8 mouse cellular contexts compared by ENCODE assay signal in genomic region chr7:16843441-16844171, GRCm38 (mm10). TPM values are rescaled to one million over a fixed set of nuclear protein-coding genes. Genes with fewer than 3 reads are reported as not detected.
A peak's percentile ranks its signal among the peaks of the same experiment; 100 is the strongest.
DNase-seq lines count a peak whose midpoint lies in the region; ATAC-seq and TF ChIP-seq lines count a peak whose summit lies in the region.

No protein-coding gene starts in this region.

- peaks cover 2% of the 10 kb centered on the region; the same call in 1 of the 2 replicates for H3K36me3 ChIP-seq in testis, adult 2 months (ENCODE audit: control insufficient read depth, insufficient read depth, low read length)
- peaks cover 38% of the 10 kb centered on the region for H3K36me3 ChIP-seq in forebrain, embryonic 13.5 days (ENCODE audit: poor library complexity, severe bottlenecking)
- H3K36me3 ChIP-seq in liver, embryonic 14.5 days (replicated peaks; ENCODE audit: control insufficient read depth, insufficient read depth, low read depth) = peaks cover 5% of the 10 kb centered on the region; the same call in 1 of the 2 replicates

- H3K9ac ChIP-seq in forebrain, embryonic 13.5 days = peak overlapping the region; percentile 82
- peak overlapping the region; percentile 79 for H3K9ac ChIP-seq in liver, embryonic 14.5 days (replicated peaks)

- 2% methylated on average over 33 of the region's 33 CpGs for WGBS in forebrain, embryonic 13.5 days
- 1% methylated on average over 33 of the region's 33 CpGs for WGBS in liver, embryonic 14.5 days (ENCODE audit: insufficient replicate concordance)

- no peaks in the 10 kb centered on the region for H3K27me3 ChIP-seq in testis, adult 2 months (ENCODE audit: control insufficient read depth, insufficient read depth, low read length)
- no peaks in the 10 kb centered on the region for H3K27me3 ChIP-seq in forebrain, embryonic 13.5 days
- H3K27me3 ChIP-seq in liver, embryonic 14.5 days (ENCODE audit: control insufficient read depth, insufficient read depth, low read length) = no peaks in the 10 kb centered on the region

- TF ChIP-seq CTCF in testis, adult 2 months (IDR thresholded peaks at IDR 0.05; ENCODE audit: control insufficient read depth, insufficient read depth, insufficient replicate concordance, low read depth, low read length) = no peak
- no peak for TF ChIP-seq CTCF in liver, embryonic 14.5 days (IDR thresholded peaks at IDR 0.05; ENCODE audit: low read depth)

- H3K4me3 ChIP-seq in testis, adult 2 months (ENCODE audit: control insufficient read depth, low read depth, low read length) = peak overlapping the region; percentile 84
- peak overlapping the region; percentile 62 for H3K4me3 ChIP-seq in forebrain, embryonic 13.5 days
- H3K4me3 ChIP-seq in liver, embryonic 14.5 days (ENCODE audit: insufficient read depth in 1 of 2, low read depth in 2 of 2, low read length in 2 of 2) = peak overlapping the region; percentile 63 to 68

- H3K4me1 ChIP-seq in testis, adult 2 months (ENCODE audit: control insufficient read depth, insufficient read depth, low read length) = peaks cover 47% of the 10 kb centered on the region
- peaks cover 28% of the 10 kb centered on the region for H3K4me1 ChIP-seq in forebrain, embryonic 13.5 days
- H3K4me1 ChIP-seq in liver, embryonic 14.5 days (replicated peaks; ENCODE audit: control insufficient read depth in 2 of 2, insufficient read depth in 2 of 2, low read length in 1 of 2) = peaks cover 16 to 17% of the 10 kb centered on the region in 2 experiments

- no peak for ATAC-seq in forebrain, embryonic 13.5 days
- 0 out of 2 replicates have a peak, but pooled peaks have one; percentile 19 for ATAC-seq in liver, embryonic 14.5 days (ENCODE audit: insufficient read depth)

- TF ChIP-seq EP300 in liver, embryonic 14.5 days (IDR thresholded peaks at IDR 0.05; ENCODE audit: low read depth) = no peak

- no peak for TF ChIP-seq POLR2A in testis, adult 2 months (IDR thresholded peaks at IDR 0.05; ENCODE audit: control insufficient read depth, low read depth, low read length)

- DNase-seq in testis, postnatal 14 days (ENCODE audit: low spot score) = no peak
- DNase-seq in induced T-regulatory cell, adult 2 months (ENCODE audit: low read depth) = peak; percentile 74
- DNase-seq in liver, embryonic 14.5 days (ENCODE audit: low read depth in 3 of 3, low spot score in 3 of 3) = no peak
- DNase-seq in neural tube, embryonic 10.5 days (ENCODE audit: extremely low spot score, low spot score) = peak; percentile 46
- DNase-seq in frontal cortex, postnatal 14 days (ENCODE audit: low spot score in 2 of 2) = no peak
- DNase-seq in adrenal gland, adult 18-20 months (ENCODE audit: low spot score in 2 of 2) = no peak

- no peaks in the 10 kb centered on the region for H3K9me3 ChIP-seq in forebrain, embryonic 13.5 days (replicated peaks)
- H3K9me3 ChIP-seq in liver, embryonic 14.5 days (ENCODE audit: control insufficient read depth, low read length) = no peaks in the 10 kb centered on the region

- no peak overlapping the region for H3K27ac ChIP-seq in testis, adult 2 months (ENCODE audit: control insufficient read depth, insufficient read depth, low read depth, low read length)
- no peak overlapping the region for H3K27ac ChIP-seq in forebrain, embryonic 13.5 days
- H3K27ac ChIP-seq in liver, embryonic 14.5 days = no peak overlapping the region

- peak overlapping the region; percentile 98 for H3K4me2 ChIP-seq in forebrain, embryonic 13.5 days
- peak overlapping the region; percentile 84 for H3K4me2 ChIP-seq in liver, embryonic 14.5 days (ENCODE audit: low read depth)

RNA-seq across cellular contexts. Expression of gene Prkd2, which starts 0.9 kb away (rescaled TPM):
- polyA plus RNA-seq in testis, adult 2 months (2012; rRNA removed) = 2.8 and 4.5 TPM in 2 replicates
- polyA plus RNA-seq in forebrain, embryonic 13.5 days (2015; fragmentation: Nextera tagmentation; extraction: Ambion mirVana) = 7.7 and 8.3 TPM in 2 replicates
- 2.5 and 3.2 TPM in 2 replicates for polyA plus RNA-seq in liver, embryonic 14.5 days (2012; rRNA removed)
- 1.8 and 2.2 TPM in 2 replicates for polyA plus RNA-seq in liver, embryonic 14.5 days (2014; fragmentation: Nextera tagmentation; extraction: Ambion mirVana)
- total RNA-seq in adrenal gland, adult 18-20 months (2021) = 10 to 100 TPM; 13.9 to 23.3 TPM

RNA-seq across cellular contexts. Expression of gene Fkrp, which starts 27.1 kb away (rescaled TPM):
- polyA plus RNA-seq in testis, adult 2 months (2012; rRNA removed) = 3.4 and 3.6 TPM in 2 replicates
- polyA plus RNA-seq in forebrain, embryonic 13.5 days (2015; fragmentation: Nextera tagmentation; extraction: Ambion mirVana) = 24.0 and 28.0 TPM in 2 replicates
- polyA plus RNA-seq in liver, embryonic 14.5 days (2012; rRNA removed) = 5.6 and 6.6 TPM in 2 replicates
- 7.2 and 8.9 TPM in 2 replicates for polyA plus RNA-seq in liver, embryonic 14.5 days (2014; fragmentation: Nextera tagmentation; extraction: Ambion mirVana)
- total RNA-seq in adrenal gland, adult 18-20 months (2021) = 10 to 100 TPM; 23.7 to 25.2 TPM

RNA-seq across cellular contexts. Expression of gene Strn4, which starts 27.9 kb away (rescaled TPM):
- polyA plus RNA-seq in testis, adult 2 months (2012; rRNA removed) = 130 and 147 TPM in 2 replicates
- 147 and 164 TPM in 2 replicates for polyA plus RNA-seq in forebrain, embryonic 13.5 days (2015; fragmentation: Nextera tagmentation; extraction: Ambion mirVana)
- 41.3 and 43.0 TPM in 2 replicates for polyA plus RNA-seq in liver, embryonic 14.5 days (2012; rRNA removed)
- 27.2 and 32.2 TPM in 2 replicates for polyA plus RNA-seq in liver, embryonic 14.5 days (2014; fragmentation: Nextera tagmentation; extraction: Ambion mirVana)
- 10 to 100 TPM; 67.7 to 69.3 TPM for total RNA-seq in adrenal gland, adult 18-20 months (2021)

RNA-seq across cellular contexts. Expression of gene Dact3, which starts 31.5 kb away (rescaled TPM):
- 30.7 and 31.2 TPM in 2 replicates for polyA plus RNA-seq in testis, adult 2 months (2012; rRNA removed)
- polyA plus RNA-seq in forebrain, embryonic 13.5 days (2015; fragmentation: Nextera tagmentation; extraction: Ambion mirVana) = 2.0 and 2.3 TPM in 2 replicates
- 0.68 and 0.92 TPM in 2 replicates for polyA plus RNA-seq in liver, embryonic 14.5 days (2012; rRNA removed)
- polyA plus RNA-seq in liver, embryonic 14.5 days (2014; fragmentation: Nextera tagmentation; extraction: Ambion mirVana) = 0.09 and 0.14 TPM in 2 replicates
- total RNA-seq in adrenal gland, adult 18-20 months (2021) = 1 to 10 TPM; 3.1 to 3.8 TPM

RNA-seq across cellular contexts. Expression of gene Gng8, which starts 48.0 kb away (rescaled TPM):
- polyA plus RNA-seq in testis, adult 2 months (2012; rRNA removed) = 9.5 and 10.3 TPM in 2 replicates
- 9.2 and 18.2 TPM in 2 replicates for polyA plus RNA-seq in forebrain, embryonic 13.5 days (2015; fragmentation: Nextera tagmentation; extraction: Ambion mirVana)
- 0.44 and 0.47 TPM in 2 replicates for polyA plus RNA-seq in liver, embryonic 14.5 days (2012; rRNA removed)
- polyA plus RNA-seq in liver, embryonic 14.5 days (2014; fragmentation: Nextera tagmentation; extraction: Ambion mirVana) = not detected in 2 replicates
- total RNA-seq in adrenal gland, adult 18-20 months (2021) = under 1 TPM in 1 of 2 experiments, not detected in 1; 0.35 TPM

Comparison
In these comparisons a context has a peak if more than half of its experiments do, and no peak if none do; other contexts are left out.
1. DNase-seq: peak in induced T-regulatory cell, adult 2 months (single experiment) and neural tube, embryonic 10.5 days (single experiment); none in testis, postnatal 14 days (single experiment), liver, embryonic 14.5 days (0 of 3), frontal cortex, postnatal 14 days (0 of 2) and adrenal gland, adult 18-20 months (0 of 2).
2. Peak in every context shown above with its lines, with median percentiles within 50 percentile points of each other: H3K4me3 ChIP-seq.